Mouse (Mus musculus) intestine, embryonic 16.5 days (tissue): ENCODE measurements at regions not wholly inside any gene's neighbourhood (a gene's known extent, or its start where the extent isn't known, plus 50 kb on each side); places are given as distances from the start of the nearest gene placed in this dataset.

Experiments used
- ATAC-seq: fragments of 200-750 bp; cut with Nextera tagmentation; 2 replicates; pipeline ENCODE4 v1.8.0; 2017; ENCODE audit warnings: moderate TSS enrichment, moderate library complexity
- H3K27ac ChIP-seq: fragments of 300-500 bp; sonication (generic); 2 replicates; pipeline ENCODE4 v1.5.1; 2014; ENCODE audit warnings: mild to moderate bottlenecking, low read length
- H3K27me3 ChIP-seq: fragments of 300-500 bp; sonication (generic); replicated peaks from 2 replicates; pipeline ENCODE4 v1.6.1; 2014; ENCODE audit warnings: low read length, control low read depth, mixed read lengths; ENCODE audit not compliant: control insufficient read depth, insufficient read depth
- H3K36me3 ChIP-seq: fragments of 300-500 bp; sonication (generic); 2 replicates; pipeline ENCODE4 v1.6.1; 2014; ENCODE audit warnings: low read length, control low read depth; ENCODE audit not compliant: control insufficient read depth, insufficient read depth
- H3K4me1 ChIP-seq: fragments of 300-500 bp; sonication (generic); 2 replicates; pipeline ENCODE4 v1.6.1; 2014; ENCODE audit warnings: low read length, control low read depth, mixed read lengths; ENCODE audit not compliant: control insufficient read depth, insufficient read depth
- H3K4me2 ChIP-seq: fragments of 300-500 bp; sonication (generic); 2 replicates; pipeline ENCODE4 v1.6.1; 2014; ENCODE audit warnings: low read depth, low read length, control low read depth
- H3K4me3 ChIP-seq: fragments of 300-500 bp; sonication (generic); 2 replicates; pipeline ENCODE4 v1.5.1; 2014; ENCODE audit warnings: mild to moderate bottlenecking, low read length
- H3K9ac ChIP-seq: fragments of 300-500 bp; sonication (generic); 2 replicates; pipeline ENCODE4 v1.6.1; 2014; ENCODE audit warnings: low read depth, low read length
- H3K9me3 ChIP-seq: fragments of 300-500 bp; sonication (generic); 2 replicates; pipeline ENCODE4 v1.6.1; 2016; ENCODE audit warnings: low read length, control low read depth; ENCODE audit not compliant: control insufficient read depth
- WGBS: fragments of 180-500 bp; shearing (Covaris S2); extraction: QIAGEN DNeasy Blood & Tissue Kit; methylation state at CpG from one replicate; pipeline ENCODE4 v1.1.7; 2014; 5-methylcytosine and 5-hydroxymethylcytosine counted together

- Histone ChIP-seq H3K4me3 (no peak overlapping the region), H3K36me3 (no peaks in the 10 kb centered on the region), H3K4me2 (no peak overlapping the region), H3K9ac (no peak overlapping the region), H3K27me3 (no peaks in the 10 kb centered on the region), H3K27ac (no peak overlapping the region), H3K9me3 (no peaks in the 10 kb centered on the region), H3K4me1 (no peaks in the 10 kb centered on the region)
- no peak for ATAC-seq
- WGBS: 90% methylated on average over 4 of the region's 4 CpGs
These were observed 508.8 kb downstream of the Pdcd6ip start for GRCm38 (mm10) chr9:113199241-113199640.

GRCm38 (mm10) chr9:113195556-113195955 is 512.5 kb downstream of the Pdcd6ip start:
- Histone ChIP-seq H3K9ac (no peak overlapping the region), H3K27ac (no peak overlapping the region), H3K9me3 (no peaks in the 10 kb centered on the region), H3K4me2 (no peak overlapping the region), H3K4me1 (no peaks in the 10 kb centered on the region), H3K36me3 (no peaks in the 10 kb centered on the region), H3K4me3 (no peak overlapping the region), H3K27me3 (no peaks in the 10 kb centered on the region)
- WGBS: 85% methylated on average over 4 of the region's 4 CpGs
- no peak for ATAC-seq

GRCm38 (mm10) chr9:113192773-113193172 is 515.3 kb downstream of the Pdcd6ip start:
- ATAC-seq: no peak
- no peaks in the 10 kb centered on the region for H3K27me3 ChIP-seq
- no peaks in the 10 kb centered on the region for H3K9me3 ChIP-seq
- H3K27ac ChIP-seq: no peak overlapping the region
- WGBS: 60% methylated on average over 3 of the region's 3 CpGs
- no peaks in the 10 kb centered on the region for H3K36me3 ChIP-seq
- H3K4me2 ChIP-seq: no peak overlapping the region
- H3K9ac ChIP-seq: no peak overlapping the region
- H3K4me1 ChIP-seq: no peaks in the 10 kb centered on the region
- no peak overlapping the region for H3K4me3 ChIP-seq

GRCm38 (mm10) chr9:113191163-113191562 is 516.9 kb downstream of the Pdcd6ip start:
- Histone ChIP-seq H3K4me3 (no peak overlapping the region), H3K36me3 (no peaks in the 10 kb centered on the region), H3K4me1 (no peaks in the 10 kb centered on the region), H3K9me3 (no peaks in the 10 kb centered on the region), H3K27me3 (no peaks in the 10 kb centered on the region), H3K4me2 (no peak overlapping the region), H3K9ac (no peak overlapping the region), H3K27ac (no peak overlapping the region)
- no peak for ATAC-seq
- WGBS: 75% methylated on average over 3 of the region's 3 CpGs

- H3K36me3 ChIP-seq: no peaks in the 10 kb centered on the region
- no peak overlapping the region for H3K4me3 ChIP-seq
- ATAC-seq: no peak
- no peaks in the 10 kb centered on the region for H3K27me3 ChIP-seq
- no peak overlapping the region for H3K4me2 ChIP-seq
- WGBS: 82% methylated on average over 8 of the region's 8 CpGs
- no peaks in the 10 kb centered on the region for H3K4me1 ChIP-seq
- H3K9ac ChIP-seq: no peak overlapping the region
- H3K9me3 ChIP-seq: no peaks in the 10 kb centered on the region
- H3K27ac ChIP-seq: no peak overlapping the region
These were observed 526.9 kb downstream of the Pdcd6ip start for GRCm38 (mm10) chr9:113181182-113181581.

GRCm38 (mm10) chr9:113177918-113178235 is 530.2 kb downstream of the Pdcd6ip start:
- no peaks in the 10 kb centered on the region for H3K36me3 ChIP-seq
- 91% methylated on average over 4 of the region's 4 CpGs for WGBS
- H3K27me3 ChIP-seq: no peaks in the 10 kb centered on the region
- no peak overlapping the region for H3K4me3 ChIP-seq
- H3K9me3 ChIP-seq: no peaks in the 10 kb centered on the region
- no peak overlapping the region for H3K27ac ChIP-seq
- no peaks in the 10 kb centered on the region for H3K4me1 ChIP-seq
- H3K4me2 ChIP-seq: no peak overlapping the region
- ATAC-seq: no peak
- H3K9ac ChIP-seq: no peak overlapping the region

GRCm38 (mm10) chr9:113177181-113177917 is 530.7 kb downstream of the Pdcd6ip start:
- no peak overlapping the region for H3K4me3 ChIP-seq
- WGBS: 59% methylated on average over 15 of the region's 15 CpGs
- H3K4me1 ChIP-seq: no peaks in the 10 kb centered on the region
- no peaks in the 10 kb centered on the region for H3K27me3 ChIP-seq
- no peak overlapping the region for H3K9ac ChIP-seq
- H3K9me3 ChIP-seq: no peaks in the 10 kb centered on the region
- no peaks in the 10 kb centered on the region for H3K36me3 ChIP-seq
- H3K27ac ChIP-seq: no peak overlapping the region
- H3K4me2 ChIP-seq: no peak overlapping the region
- ATAC-seq: no peak

GRCm38 (mm10) chr9:113171767-113172405 is 536.2 kb downstream of the Pdcd6ip start:
- Histone ChIP-seq H3K27me3 (no peaks in the 10 kb centered on the region), H3K27ac (no peak overlapping the region), H3K36me3 (no peaks in the 10 kb centered on the region), H3K9ac (no peak overlapping the region), H3K4me1 (no peaks in the 10 kb centered on the region), H3K4me2 (no peak overlapping the region), H3K9me3 (no peaks in the 10 kb centered on the region), H3K4me3 (no peak overlapping the region)
- ATAC-seq: no peak
- WGBS: 80% methylated on average over 5 of the region's 5 CpGs

- no peak for ATAC-seq
- Histone ChIP-seq H3K9me3 (no peaks in the 10 kb centered on the region), H3K27me3 (no peaks in the 10 kb centered on the region), H3K4me1 (no peaks in the 10 kb centered on the region), H3K9ac (no peak overlapping the region), H3K4me2 (no peak overlapping the region), H3K4me3 (no peak overlapping the region), H3K27ac (no peak overlapping the region), H3K36me3 (no peaks in the 10 kb centered on the region)
- WGBS: 78% methylated on average over 12 of the region's 12 CpGs
These were observed 544.9 kb downstream of the Pdcd6ip start for GRCm38 (mm10) chr9:113162897-113163874.
